Mouse (Mus musculus) left cerebral cortex, postnatal 10 days (tissue): Measurements from ENCODE around the gene Tmem115. TPM values are rescaled to one million over a fixed set of nuclear protein-coding genes. Genes with fewer than 3 reads are reported as not detected.

Experiments
- DNase-seq, 2 experiments: peaks; one replicate each; pipeline ENCODE4 v3.0.0; 2021 to 2022; ENCODE audit warnings: low spot score in 2 of 2, mixed read lengths in 1 of 2; ENCODE audit errors: extremely low spot score in 1 of 2
- intact Hi-C: fragments of 180-260 bp; cut with DNase I; formaldehyde crosslinking; loops from one replicate; pipeline ENCODE4 v1.15.1; 2025
- total RNA-seq, 2 experiments: library from RNA; stranded (reverse); gene quantifications; 2 replicates each; pipeline ENCODE4 v1.2.3; 2021

Tmem115 gene
- total RNA-seq, result 10 to 100 TPM; 31.8 to 35.7 TPM

DNA sequence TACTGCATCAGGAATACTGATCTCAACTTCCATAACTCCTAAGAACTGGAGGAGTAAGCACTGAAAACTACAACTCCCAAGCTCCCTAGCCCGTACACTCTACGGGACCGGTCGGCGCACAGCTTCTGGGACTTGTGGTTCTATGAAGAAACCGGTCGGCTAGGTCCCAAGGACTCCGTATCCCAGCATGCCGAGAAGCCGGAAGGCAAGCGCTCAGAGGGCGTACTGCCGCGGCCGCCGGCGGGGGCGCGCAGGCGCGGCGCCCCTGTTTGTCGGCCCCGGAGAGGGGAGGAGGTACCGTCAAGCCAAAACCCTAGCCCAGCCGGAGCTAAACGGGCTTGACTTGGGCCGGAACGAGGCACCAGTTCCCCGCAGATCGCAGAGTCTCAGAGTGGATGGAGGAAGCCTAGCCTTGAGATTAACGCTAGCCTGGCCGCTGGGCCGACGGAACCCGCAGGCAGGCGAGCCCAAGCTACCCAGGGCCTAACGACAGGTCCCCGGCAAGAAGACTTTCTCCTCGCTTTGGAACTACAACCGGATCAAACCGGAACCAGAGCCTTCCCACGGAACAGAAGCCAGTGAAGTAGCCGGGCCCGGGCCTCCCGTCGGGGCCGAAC is at the start of gene Tmem115:
TSS of gene Tmem115 (plus strand) at position 155 of the 617 bp plus-strand sequence.
- DNase-seq, result peak; percentile 95

DNA sequence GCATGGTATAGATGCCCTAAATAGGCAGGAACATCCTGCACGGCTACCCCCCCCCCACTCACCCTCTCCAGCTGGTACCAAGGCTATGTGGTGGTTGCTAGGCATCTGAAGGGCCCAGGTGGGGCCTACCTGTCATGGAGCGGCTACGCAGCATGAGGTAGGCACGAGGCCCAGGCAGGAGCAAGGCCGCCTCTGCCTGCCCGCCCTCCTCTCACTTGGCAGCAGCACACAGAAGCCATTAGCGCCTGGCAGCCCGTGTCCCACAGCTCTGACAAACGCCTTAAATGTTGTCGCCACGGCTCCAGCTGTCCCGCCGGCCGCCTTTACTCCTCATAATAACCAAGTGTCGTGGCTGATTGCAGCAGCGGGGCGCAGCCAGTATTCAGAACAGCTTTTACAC is 49.4 kb upstream of the Tmem115 start:
- DNase-seq, result peak; percentile 42 to 56
- intact Hi-C loops, result no loop called here

More for the DNA sequence above, at the start of gene Tmem115:
- intact Hi-C loops, result loop anchor here (10.0 kb wide), 1 partner anchor 649 kb away; the partner anchor contains the start of gene Rbm15b

DNA sequence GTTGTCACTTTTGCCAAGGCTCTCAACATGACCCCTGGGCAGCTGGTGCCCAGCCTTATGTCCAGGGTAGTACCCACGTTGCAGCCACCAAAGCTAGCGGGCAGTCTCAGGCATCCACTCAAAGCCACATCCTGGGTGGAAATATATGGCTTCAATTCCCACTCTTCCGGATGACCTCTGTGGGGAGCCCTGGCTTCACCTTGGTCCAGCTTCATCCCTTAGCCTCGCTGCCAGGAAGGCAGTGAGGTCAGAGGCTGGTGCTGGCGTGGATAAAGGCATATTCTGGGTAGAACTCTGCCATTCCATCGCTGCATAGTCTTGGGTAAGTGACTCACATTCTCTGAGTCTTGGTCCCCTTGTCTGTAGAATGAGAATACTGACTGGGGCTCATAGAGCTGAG is 49.0 kb upstream of the Tmem115 start:
- intact Hi-C loops, result no loop called here
- no peak for DNase-seq

DNA sequence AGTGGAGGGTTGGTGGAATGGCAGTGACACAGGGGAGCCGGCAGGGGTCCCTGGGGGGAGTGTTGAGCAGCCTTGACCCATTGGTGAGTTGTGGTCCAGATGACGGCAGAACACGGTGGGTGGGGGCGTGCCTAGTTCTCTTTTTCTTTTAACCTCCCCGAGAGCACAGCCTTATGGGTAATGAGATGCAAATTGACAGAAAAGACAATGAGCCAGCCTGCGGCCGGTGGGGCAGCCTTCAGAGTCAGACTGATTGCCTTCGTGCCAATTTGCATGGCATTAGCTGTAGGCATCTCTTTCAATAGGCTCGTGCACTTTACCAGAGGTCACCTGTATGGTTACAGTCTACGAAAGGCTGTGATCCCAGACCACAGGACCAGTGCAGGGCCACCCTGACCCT is 47.7 kb upstream of the Tmem115 start:
- intact Hi-C loops, result no loop called here
- DNase-seq, result no peak

DNA sequence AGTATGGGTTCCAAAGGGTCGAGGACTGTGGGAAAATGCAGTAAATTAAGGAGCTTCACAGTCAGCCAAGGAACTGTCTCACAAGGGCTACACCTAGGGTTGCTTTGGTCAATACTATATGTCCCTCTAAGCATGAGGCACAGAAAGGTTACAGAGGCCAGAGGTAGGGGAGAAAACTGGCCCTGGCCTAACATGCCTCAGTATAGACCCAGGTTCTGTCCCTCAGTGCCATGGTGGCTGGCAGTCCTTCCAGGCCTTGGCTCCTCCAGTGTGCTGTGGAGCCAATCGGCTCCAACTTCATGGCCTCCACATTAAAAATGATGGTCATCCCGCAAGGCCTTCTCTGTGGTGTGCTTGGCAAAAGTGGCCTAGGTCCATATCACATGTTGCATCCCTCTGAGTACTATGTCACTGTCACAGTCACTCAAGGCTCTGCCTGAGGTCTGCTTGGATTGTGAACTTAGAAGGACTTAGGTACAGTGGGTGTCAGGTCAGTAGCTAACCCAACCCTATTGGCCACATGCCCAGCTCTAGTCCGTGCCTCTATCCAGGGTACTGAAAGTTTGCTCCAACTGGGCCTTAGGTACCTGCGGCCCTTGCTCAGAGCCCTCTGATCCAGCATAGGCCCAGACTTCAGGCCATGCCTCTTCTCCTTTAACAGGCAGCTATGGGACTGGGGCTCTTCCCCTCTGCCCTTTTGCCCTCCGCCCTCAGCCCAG is 47.1 kb upstream of the Tmem115 start:
- intact Hi-C loops, result no loop called here
- DNase-seq, result no peak

DNA sequence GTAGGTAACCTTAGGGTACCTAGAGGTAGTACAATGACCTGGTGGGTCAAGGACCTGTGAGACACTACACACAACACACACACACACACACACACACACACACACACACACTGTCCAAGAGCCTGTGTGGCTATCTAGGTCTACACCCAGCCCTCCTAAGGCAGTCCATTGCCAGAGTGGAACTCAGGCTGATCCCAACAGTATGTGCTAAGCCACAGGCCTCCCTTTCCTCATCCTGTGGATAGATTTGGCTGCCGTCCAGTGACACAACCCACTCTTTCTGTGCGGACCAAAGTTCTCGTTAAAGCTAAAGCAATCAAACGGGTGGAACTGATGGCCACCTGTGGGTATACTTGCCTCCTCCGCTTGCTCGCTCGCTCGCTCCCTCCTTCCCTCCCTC is 43.6 kb upstream of the Tmem115 start:
- no peak for DNase-seq
- intact Hi-C loops, result no loop called here

DNA sequence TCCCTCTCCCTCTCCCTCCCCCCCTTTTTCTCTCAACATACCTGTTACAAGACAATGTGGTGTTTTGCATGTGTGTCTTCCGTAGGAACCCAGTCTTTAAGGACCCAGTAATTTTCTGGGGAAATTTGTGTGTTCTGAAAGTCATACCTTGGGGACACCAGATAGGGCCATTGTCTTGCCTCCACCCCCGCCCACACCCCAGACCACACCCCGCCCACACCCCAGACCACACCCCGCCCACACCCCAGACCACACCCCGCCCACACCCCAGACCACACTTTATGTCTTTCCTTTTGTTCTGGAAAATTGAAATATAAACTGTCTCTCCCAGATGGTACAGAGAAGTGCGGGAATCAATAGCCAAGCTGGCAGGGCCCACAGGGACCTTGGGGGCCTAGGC is 43.1 kb upstream of the Tmem115 start:
- no peak for DNase-seq
- intact Hi-C loops, result no loop called here

DNA sequence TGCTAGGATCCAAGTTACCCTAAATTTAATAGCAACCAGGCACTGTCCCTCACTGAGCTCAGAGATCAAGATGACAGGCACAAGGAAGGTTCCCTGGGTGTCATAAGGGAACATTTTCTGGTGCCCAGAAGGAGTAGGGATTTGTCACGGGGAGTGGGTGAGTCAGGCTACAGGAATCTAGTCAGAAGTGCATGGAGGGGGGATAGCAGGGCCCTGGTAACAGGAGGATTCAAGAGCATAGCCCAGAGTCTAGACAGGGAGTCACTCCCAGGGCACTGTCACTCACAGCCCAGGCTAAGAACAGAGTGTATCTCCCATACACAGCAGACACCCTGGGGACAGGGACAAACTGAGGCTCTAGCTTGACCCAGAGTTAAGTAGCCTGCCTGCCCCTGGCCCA is 40.2 kb upstream of the Tmem115 start:
- intact Hi-C loops, result no loop called here
- DNase-seq, result no peak

DNA sequence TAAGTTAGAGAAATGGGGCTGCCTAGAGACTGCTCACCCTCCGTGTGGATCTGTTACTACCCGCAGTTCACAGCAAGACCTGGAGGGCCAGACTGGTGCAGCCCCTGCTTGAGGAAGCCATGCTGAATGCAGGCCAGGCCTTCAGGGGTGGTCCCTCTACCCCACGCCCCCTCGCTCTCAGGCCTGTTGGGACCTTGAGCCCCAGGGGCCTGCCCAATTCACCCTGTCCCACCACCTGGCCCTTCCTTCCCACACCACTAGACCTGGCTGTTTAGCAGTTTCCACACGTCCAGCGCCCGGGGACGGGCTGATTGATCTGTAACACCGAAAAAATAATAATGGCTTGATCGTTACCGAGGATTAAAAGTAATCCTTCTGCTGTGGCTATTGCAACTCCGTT is 39.5 kb upstream of the Tmem115 start:
- DNase-seq, result no peak
- intact Hi-C loops, result no loop called here

DNA sequence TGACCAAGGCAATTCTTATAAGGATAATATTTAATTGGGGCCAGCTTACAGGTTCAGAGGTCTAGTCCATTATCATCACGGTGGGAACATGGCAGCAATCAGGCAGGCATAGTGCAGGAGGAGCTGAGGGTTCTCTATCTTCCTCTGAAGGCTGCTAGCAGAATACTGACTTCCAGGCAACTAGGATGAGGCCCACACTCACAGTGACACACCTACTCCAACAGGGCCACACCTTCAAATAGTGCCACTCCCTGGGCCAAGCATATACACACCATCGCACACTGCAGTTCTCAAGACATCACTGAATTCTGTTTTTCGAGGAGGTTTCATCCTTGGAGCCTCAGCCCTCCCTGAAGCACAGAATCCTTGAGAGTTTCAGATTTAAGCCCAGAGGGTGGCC is 37.4 kb upstream of the Tmem115 start:
- DNase-seq, result no peak
- intact Hi-C loops, result no loop called here

DNA sequence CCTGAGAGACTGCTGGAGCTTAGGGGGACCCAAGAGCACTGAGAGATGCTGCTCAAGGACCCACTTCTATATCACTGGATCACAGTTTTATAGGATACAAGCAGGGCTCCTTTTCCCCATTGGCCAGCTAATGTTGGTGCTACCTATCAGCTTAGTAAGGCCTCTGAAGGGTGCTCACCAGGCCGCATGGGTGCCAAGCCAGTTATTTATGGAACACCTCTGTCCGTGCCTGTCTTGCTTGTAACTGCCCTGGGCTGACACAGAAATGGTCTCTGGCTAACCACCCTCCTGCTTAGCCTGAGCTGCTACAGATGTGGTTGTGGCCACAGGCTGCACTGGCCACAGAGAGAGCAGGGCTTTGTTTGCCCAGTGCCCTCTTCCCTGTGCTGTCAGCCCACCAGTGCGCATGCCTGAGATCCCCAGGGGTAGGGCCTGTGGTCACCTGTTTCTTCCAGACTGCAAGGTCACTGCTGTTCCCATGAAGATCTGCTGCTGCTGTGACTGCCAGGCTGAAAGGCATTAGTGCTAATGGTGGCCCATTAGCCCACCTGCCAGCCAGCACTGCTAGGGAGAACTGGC is 32.9 kb upstream of the Tmem115 start:
- no peak for DNase-seq
- intact Hi-C loops, result no loop called here

DNA sequence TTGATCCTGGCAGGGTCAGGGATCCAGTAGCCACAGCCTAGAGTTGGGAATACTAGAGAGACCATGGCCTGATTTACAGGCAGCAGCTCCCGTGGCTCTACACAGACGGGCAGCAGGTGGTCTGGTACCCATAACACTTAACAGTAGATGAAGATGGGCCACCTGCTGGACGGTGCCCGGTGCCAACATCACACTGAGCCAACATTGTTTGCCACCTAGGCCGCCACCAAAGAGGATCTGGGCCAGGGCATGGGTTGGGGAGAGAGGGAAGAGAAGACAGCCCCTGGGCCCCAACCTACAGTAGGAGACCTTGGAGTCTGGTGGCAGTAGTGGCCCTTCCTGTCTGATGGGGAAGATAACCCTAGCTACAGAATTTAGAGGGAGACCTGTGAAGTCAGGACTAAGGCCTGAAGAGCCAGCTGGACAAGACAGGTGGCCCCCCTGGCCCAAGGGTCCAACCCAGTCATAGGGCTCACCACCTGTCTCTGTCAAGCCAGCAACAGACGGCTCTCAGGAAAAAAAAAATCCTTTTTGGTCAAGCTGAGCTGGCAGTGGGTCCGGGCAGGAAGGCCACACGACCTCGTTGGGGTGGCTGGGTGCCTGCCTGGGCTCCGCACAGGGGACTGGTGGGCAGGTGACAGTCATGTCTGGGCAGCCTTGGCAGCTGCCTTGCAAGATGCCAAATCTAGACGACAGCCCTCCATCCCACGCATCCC is 31.5 kb upstream of the Tmem115 start:
- intact Hi-C loops, result no loop called here
- no peak for DNase-seq

DNA sequence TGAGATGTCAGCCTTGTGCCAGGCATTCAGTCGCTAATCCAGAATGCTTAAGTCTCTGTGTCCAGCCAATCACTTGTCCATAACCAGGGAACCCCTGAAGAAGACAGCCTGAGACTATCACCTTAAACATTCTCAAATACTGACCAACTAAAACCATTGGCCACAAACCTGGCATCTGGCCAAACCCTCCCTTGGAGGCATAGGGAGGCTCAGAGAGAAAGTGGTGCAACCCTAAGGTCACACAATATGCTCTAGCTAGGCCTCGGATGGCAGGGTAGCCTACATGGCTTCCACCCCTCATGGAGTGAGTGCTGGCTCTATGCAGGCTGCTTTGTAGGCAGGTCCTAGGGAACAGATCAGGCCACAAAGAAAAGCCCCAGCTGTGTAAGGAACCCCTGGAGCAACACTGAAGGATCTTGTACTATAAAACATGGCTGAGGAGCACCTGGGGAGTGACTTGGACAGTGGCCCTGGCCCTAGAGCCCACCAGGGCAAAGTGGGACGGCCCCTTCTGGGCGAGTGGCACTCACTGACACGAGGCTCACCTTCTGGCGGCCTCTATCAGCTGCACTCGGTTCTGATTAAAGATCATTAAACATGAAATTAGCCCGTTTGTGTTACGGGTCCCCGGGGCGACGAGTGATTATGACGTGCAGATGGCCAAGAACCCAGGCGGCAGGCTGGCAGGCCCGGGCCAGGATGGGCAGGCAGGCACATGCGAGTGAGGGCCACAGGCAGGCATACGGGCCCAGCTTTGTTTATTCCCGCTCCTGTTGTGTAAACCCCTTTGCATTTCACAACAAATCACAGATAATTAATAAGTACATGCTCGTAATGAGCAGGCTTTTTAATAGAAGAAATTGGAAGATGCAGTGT is 28.8 kb upstream of the Tmem115 start:
- no peak for DNase-seq
- intact Hi-C loops, result loop anchor here (5.0 kb wide), 1 partner anchor 43 kb away; no protein-coding TSS in a partner anchor

DNA sequence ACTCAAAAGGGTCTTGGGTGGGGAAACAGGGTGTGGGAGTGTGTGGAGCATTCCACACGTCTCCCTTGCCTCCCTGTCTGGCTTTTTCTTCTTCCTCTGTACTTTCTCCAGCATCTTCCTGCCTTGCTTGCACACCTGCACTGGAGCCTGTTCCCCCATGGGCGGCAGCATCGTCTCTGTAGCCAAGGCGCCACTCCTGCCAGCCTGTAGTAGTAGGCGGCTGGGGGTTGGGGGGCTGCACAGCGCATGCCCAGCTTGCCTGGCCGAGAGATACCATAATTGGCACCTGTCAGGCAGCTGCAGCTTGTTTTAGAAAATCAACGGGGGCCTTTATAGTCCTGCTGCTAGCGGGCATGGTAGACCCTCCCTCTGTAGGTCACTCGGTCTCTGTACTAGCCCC is 25.5 kb upstream of the Tmem115 start:
- peak; percentile 41 to 67 for DNase-seq
- intact Hi-C loops, result loop anchor here (5.0 kb wide), 1 partner anchor 46 kb away; no protein-coding TSS in a partner anchor

DNA sequence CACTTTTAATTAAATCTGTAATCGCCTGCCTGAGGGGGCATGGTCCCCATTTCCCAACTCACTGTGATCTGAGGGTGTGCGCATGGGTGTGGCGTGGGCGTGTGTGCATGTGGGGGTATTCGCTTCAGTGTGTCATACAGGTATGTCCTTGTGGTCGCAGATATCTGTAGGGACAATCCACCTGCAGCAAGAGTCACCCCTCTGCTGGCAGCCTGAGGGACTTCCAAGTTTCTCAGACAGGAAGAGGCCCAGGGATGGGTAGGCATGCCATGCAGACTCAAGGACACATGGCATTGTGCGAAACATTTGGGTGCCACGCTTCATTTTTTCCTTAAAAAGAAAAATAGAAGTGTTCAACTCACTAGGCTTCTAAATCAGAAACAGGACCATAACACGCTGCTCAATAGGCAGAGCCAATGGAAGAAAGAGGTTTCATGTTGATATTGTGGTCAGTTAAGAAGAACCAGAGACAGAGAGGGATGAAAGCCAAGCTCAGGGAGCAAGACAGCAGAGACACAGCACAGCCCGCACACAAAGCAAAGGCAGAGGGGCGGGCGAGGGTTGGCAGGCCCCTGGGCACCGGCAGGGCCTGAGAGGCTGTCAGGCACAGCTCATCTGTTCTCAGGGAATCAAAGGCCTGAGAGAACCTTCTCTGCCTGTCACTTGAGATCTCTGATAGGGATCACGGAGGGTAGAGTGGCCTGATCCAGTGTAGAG is 23.2 kb upstream of the Tmem115 start:
- no peak for DNase-seq
- intact Hi-C loops, result no loop called here

DNA sequence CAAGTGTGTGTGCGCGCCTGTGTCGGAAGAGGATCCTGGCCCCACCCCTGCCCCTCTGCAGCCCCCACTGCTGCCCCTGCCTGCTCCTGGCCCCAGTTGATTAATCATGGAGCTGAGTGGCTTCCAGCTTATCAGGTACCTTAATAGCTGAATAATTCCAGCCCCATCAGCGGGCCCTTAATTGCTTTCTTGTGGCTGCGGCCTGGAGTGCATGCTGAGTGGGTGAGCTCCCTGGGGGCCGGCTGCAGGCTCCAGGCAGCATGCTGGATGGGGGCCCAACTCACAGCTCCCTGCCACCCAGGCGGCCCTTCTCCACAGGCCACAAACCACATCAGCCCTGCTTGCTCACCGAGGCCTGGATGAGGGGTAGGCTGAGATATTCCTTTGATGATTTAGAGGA is 22.3 kb upstream of the Tmem115 start:
- DNase-seq, result no peak
- intact Hi-C loops, result no loop called here

DNA sequence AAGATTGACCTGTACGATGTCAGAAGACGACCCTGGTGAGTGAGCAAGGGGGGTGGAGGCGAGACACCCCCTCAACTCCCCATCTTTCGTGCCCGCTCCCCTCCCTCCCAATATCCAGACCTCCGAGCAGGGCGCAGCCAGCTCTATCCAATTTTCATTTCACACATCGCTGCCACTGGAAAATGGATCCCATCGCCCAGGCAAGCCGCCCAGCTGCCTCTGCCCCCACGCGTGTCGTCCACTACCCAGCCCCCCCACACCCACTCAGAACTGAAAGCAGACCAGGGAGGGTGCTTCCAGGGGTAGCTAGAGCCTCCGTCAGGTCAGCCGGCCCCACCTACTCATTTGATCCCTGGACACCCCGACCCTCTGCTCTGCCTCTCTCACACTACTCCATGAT is 21.4 kb upstream of the Tmem115 start:
- intact Hi-C loops, result no loop called here
- no peak for DNase-seq

DNA sequence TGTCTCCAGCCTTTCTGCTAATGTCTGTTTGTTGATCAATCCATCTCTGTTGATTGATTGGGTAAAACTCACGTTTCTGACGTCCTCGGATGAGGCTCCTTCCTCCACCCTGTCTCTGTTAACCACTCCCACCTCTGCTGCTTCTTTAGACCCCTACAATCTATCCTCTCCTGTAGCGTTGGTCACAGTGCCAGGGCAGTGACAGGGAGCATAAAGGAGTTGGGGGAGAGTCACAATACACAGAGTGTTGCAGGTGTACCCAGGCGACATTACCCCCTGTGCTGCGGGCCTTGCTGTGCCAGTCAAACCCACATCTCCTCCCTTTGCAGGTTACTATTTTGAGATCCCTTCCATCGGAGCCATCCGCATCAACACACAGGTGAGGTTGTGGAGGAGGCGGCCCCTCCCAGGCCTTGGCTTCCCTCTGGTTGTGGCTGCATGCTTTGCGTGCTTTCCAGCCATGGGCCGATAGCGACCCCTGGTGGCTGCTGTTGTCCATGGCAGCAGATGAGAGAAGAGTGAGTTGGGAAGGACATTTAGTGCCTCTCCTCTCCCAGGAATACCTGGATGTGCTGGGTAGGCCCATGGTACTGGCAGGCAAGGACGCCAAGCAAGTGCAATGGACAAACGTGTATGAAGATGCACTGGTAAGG is 19.3 kb upstream of the Tmem115 start:
- intact Hi-C loops, result loop anchor here (1.0 kb wide), 1 partner anchor 157 kb away; no protein-coding TSS in a partner anchor
- DNase-seq, result peak; percentile 86
